Mouse (Mus musculus) myocyte (in vitro differentiated cells): ENCODE results near the gene Inafm2.

Source experiments
- MAX ChIP-seq: IDR thresholded peaks from one replicate; pipeline ENCODE4 v1.6.1; 2011; ENCODE audit warnings: low read depth, mild to moderate bottlenecking, control low read depth
- POLR2A ChIP-seq: IDR thresholded peaks from one replicate; pipeline ENCODE4 v1.6.1; 2011; ENCODE audit warnings: low read depth, mild to moderate bottlenecking, control low read depth, moderate library complexity; ENCODE audit not compliant: insufficient read length
- REST ChIP-seq: IDR thresholded peaks from one replicate; pipeline ENCODE4 v1.6.1; 2011; ENCODE audit warnings: mild to moderate bottlenecking, control low read depth, moderate library complexity; ENCODE audit not compliant: insufficient read depth, insufficient read length
- SRF ChIP-seq: IDR thresholded peaks from one replicate; pipeline ENCODE4 v1.6.1; 2011; ENCODE audit warnings: low read depth; ENCODE audit not compliant: control insufficient read depth, insufficient read length
- USF1 ChIP-seq: IDR thresholded peaks from one replicate; pipeline ENCODE4 v1.6.1; 2011; ENCODE audit warnings: low read depth, mild to moderate bottlenecking, control low read depth, moderate library complexity

DNA sequence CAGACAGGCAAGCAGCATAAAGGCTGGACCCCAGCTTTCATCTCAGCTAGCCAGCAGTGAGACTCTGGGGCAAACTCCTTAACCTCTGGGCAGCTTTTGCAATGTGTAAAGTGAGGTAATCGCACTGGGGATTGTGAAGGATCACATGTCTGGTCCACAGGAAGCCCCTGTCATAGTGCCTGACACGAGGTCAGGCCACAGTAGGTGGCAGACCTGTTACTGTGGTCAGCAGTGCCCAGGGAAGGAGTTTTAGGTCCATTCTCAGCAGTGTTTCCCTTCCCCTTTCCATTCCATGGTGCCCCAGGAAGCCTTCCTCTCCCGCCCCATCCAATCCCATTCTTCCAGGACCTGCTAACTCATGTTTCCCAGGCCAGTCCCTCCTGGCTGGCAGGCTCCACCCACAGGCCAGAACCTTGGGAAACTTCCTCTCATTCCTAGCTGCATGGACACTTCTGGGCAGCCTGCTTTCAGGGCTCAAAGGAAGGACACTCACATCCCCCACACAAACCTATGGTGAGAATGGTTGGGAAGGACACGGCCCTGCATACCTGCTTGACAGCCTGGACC is 35.8 kb upstream of the Inafm2 start:
- TF ChIP-seq SRF (no peak), POLR2A (no peak), REST (no peak), USF1 (no peak), MAX (no peak)
